Mouse (Mus musculus): ENCODE measurements around the gene Mgst1.

GRCm38 (mm10) chr6:138130541-138130940 is 9.6 kb upstream of the Mgst1 start:
- TF ChIP-seq POLR2A (IDR thresholded peaks at IDR 0.05; ENCODE audit: insufficient read length, low read depth) (no peak), TCF12 (IDR thresholded peaks at IDR 0.05; ENCODE audit: insufficient read depth, poor library complexity, severe bottlenecking) (no peak), E2F4 (IDR thresholded peaks at IDR 0.05; ENCODE audit: insufficient read depth) (no peak), USF1 (IDR thresholded peaks at IDR 0.05; ENCODE audit: low read depth) (no peak), CEBPB (IDR thresholded peaks at IDR 0.05; ENCODE audit: insufficient read depth, poor library complexity, severe bottlenecking) (no peak), POLR2AphosphoS2 (IDR thresholded peaks at IDR 0.05; ENCODE audit: insufficient read length, low read depth) (no peak), MYOG (IDR thresholded peaks at IDR 0.05; ENCODE audit: control insufficient read depth in 1 of 3, insufficient read depth in 1 of 3, insufficient read length in 2 of 3, low read depth in 2 of 3) (no peak)
